Mouse (Mus musculus): ENCODE results near the gene Rbfox2.

Rbfox2 gene

GRCm38 (mm10) chr15:77134483-77134882 lies 172.3 kb downstream of the Rbfox2 start:
- no peak for DNase-seq

DNA sequence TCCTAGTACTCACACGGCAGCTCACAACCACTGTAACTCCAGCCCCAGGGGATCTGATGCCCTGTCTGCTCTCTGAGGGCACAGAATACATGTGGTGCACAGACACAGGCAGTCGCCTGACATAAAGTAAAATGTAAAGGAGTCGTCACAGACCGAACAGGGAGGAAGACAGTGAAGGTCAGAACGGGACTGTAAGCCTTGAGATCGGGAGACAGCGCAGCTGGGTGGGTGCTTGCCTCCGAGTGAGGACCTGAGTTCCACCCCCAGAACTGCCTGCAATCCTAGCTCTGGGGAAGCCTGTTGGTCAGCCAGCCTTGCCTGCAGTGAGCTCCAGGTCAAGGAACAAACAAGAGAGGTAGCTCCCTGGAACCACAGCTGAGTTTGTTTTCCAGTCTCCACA lies 177.7 kb downstream of the Rbfox2 start:
- DNase-seq = no peak

DNA sequence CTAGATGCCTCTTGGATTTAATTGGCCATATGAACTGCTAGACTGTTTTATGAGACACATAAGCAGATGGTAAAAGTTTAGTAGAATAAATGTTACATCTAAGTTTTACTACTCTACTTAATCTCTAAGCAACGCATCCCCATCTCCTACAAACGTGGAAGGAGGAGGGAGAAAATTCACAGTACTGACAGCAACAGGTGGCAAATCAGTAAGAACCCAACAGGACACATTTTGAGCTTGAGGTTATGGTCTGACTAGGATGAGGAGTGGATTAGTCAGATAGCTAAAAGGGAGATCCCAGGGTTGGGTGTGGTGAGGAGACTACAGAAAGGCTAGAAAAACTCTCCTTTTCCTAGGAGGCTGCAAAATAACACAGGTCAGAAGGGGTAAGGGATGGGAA lies 179.1 kb downstream of the Rbfox2 start:
- DNase-seq = no peak

DNA sequence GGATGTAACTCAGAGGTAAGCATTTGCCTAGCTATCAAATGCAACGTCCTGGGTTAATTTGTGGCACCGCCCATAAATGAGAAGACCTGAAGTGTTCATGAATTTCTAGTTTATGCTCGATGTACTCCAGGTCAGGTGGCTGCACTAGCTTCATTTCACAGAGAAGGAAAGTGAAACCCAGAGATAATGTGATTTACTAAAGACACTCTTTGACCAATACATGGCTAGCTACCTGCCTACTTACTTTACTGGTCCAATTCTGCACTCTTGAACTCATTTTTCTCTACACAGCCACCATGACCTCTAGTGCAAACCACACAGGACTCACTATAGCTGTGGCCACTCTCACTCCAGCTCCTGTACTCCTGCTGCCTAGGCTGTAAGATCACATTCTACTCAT lies 180.1 kb downstream of the Rbfox2 start:
- DNase-seq = no peak

- no peak for DNase-seq
These were observed 182.3 kb downstream of the Rbfox2 start for GRCm38 (mm10) chr15:77124372-77125117.

DNA sequence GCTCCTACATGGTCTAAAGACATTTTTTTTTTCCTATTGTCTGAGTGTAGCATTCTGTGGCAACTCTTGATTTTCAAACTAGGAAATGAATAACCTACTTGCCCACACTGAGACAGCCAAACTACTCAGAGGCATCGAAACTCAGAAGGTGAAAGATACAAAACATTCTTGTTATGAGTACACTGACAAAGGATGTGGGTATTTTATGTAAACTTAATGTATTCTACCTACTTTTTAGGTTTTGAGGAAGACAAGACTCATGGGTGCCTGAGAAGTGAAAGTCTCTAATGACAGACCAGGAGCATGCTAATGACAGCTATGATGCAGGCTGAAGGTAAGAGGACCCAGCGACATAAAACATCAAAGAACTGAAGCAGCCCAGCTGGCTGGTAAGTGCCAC lies 184.0 kb downstream of the Rbfox2 start:
- DNase-seq = no peak

DNA sequence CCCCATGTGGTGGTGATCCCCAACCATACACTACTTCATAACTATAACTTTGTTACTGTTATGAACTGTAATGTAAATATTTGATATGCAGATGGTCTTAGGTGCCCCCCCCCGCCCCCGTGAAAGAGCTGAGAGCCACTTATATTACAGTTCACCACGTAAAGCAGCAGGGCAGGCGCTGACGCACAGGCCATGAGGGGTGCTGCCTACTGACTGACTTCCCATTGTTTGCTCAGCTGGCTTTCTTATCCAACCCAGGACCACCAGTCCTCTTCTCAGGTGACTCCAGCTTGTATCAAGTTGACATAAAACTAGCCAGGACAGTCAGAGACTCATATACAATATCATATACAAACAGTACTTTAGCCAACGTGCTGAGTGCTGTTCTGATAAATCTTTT lies 184.6 kb downstream of the Rbfox2 start:
- DNase-seq = no peak

DNA sequence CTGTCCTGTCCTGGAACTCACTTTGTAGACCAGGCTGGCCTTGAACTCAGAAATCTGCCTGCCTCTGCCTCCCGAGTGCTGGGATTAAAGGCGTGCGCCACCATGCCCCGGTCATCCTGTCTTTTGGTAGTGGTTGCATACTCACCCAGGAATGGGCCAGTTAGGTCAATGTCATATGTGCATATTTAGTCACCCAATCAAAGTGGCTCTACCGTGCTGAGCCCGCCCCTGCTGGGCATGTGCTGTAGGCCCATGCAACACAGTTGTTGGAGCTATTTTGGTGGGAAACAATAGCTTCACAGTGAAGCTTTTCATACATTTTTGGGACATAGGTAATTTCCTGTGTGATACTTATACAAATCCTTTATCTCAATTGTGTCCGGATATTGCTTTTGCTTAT lies 187.1 kb downstream of the Rbfox2 start:
- DNase-seq = no peak

DNA sequence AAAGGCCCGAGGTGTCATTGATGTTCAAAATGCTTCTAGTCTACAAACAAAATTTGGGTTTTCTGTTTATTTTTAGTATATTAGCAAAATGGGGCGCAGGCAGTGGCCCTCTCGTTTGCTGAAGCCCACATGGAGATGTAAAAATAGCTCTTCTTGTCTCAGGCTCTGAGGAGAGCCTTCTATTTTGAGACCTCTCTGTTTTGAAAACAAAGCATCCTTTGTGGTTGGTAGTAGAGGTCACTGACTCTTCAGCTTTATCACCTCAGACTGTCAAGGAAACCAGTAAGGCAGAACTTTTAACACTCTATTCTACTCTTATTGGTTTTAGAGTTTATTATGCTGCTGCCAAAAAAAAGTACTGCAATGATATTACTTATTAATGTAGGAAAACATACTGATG lies 189.6 kb downstream of the Rbfox2 start:
- no peak for DNase-seq

- DNase-seq = peak; percentile 27
These were observed 190.6 kb downstream of the Rbfox2 start for GRCm38 (mm10) chr15:77116139-77116722.

DNA sequence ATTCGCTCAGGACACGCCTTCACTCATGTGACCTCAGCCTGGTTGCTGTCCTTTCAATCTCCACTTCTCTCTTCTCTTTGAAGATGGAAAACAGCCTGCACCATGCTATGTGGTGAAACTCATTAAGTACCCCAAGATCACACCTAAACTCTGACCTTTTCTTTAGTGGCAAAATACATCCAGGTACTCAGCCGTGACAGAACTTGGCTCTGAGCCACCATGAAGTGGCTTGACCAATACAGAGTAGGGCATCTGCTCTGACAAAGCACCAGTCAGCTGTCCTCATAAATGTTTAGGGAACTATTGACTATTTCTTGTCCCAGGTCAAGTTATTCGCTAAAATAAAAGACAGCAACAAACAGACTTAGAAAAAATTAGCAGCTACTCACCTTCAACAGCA lies 191.3 kb downstream of the Rbfox2 start:
- no peak for DNase-seq

DNA sequence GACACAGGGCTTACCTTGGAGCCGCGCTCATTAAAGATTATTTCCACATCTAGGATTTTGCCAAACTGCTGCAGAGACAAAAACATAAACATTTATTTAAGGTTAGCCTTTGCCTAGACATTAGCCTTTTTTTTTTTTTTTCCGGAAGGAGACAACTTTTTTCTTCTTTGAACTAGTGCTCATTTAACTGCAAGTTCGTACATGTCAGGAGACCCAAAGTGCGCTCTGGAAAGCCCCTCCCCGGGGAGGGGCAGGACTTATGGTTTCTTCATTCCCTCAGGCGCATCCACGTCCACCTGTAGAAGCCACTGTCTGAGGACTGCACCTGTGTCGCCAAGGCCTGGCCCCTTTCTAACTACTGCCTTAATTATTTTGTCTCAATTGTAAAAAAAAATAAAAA lies 193.2 kb downstream of the Rbfox2 start:
- DNase-seq = no peak

- no peak for DNase-seq
These were observed 194.4 kb downstream of the Rbfox2 start for GRCm38 (mm10) chr15:77112378-77112777.

DNA sequence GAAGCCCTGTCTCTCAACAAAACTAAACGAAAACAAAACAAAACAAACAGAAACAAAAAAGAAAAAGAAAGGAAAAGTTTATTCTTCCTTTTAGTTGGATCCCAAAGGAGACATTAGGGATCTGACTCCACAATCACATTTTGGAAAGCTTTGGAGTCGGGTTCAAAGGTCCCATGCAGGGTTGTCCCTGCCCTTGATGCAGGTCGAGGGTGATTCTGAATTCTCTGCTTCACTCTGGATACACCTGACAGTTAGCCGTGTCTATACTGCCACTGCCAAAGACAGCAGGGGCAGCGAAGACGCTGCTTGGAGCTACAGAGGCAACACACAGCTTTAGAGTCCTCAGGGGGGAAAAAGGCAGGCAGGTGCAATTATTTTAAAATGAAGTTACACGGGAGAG lies 194.9 kb downstream of the Rbfox2 start:
- DNase-seq = no peak

DNA sequence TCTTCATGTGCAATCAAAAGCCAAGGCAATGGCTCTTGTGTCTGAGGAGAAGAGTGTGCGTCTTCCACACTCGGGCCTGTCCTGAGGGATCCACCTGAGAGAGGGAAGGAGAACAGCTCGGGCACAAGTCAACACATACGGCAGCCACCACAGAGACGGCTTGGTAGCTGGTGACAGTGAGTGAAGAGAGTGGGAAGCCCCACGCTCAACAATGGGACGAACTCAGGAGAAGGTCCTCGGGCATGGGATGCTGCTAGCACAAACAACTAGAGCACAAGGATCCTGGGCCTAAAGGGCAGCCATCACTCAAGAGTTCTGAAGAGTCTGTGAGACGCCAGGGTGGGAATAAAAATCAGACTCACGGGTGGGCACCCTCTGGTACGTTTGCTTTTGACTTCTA lies 196.4 kb downstream of the Rbfox2 start:
- DNase-seq = no peak

- DNase-seq = no peak
These were observed 199.5 kb downstream of the Rbfox2 start for GRCm38 (mm10) chr15:77107169-77107908.

DNA sequence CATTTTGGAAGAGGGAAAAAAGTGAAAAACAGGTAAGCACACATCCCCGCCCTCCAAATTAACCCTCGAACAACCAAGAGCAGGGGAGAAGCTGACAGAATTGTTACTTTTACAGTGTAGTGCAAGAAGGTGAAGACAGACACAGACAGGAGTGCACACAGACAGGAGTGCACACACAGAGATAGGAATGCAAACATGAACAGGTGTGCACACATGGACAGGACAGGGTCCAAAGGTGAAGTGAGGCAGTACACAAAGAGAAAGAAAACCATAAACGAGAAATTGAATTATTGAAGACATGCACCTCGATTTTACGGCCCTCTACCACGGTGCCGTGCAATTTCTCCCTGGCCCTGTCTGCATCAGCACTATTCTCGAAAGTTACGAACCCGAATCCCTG lies 201.5 kb downstream of the Rbfox2 start:
- DNase-seq = no peak

- DNase-seq = no peak
These were observed 202.2 kb downstream of the Rbfox2 start for GRCm38 (mm10) chr15:77104349-77105158.

DNA sequence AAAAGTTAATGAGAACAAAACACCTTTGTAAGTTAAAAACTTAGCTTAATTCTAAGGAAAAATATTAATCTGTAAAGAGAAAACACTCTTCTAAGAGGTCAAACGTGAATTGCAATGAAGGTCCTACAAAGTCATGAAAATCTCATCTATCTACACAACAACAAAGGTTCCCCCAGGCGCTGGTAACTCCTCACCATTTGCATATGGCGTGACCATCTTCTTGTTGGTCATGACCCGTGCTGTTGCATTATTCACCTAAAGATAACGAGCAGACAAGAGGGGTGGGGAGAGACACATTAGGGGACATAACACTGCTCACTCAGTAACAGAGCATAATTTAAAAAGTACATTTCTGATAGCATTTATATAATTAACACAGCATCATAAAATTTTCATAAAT lies 204.1 kb downstream of the Rbfox2 start:
- DNase-seq = no peak

DNA sequence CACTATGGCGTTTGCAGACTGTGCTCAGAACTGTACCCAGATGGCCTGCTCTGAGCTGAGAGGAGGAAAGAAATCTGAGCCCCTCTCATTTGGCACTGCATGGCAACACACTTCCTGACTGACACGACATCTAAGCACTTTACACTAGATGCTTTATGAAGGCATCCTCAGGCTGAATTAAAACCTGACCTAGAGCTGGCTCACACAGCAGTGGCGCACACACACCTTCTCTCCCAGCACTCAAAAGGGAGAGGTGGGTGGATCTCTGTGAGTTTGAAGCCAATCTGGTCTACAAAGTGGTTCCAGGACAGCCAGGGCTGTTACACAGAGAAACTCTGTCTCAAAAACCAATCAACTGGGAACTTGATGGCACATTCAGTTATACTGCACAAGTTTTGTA lies 207.0 kb downstream of the Rbfox2 start:
- DNase-seq = no peak

DNA sequence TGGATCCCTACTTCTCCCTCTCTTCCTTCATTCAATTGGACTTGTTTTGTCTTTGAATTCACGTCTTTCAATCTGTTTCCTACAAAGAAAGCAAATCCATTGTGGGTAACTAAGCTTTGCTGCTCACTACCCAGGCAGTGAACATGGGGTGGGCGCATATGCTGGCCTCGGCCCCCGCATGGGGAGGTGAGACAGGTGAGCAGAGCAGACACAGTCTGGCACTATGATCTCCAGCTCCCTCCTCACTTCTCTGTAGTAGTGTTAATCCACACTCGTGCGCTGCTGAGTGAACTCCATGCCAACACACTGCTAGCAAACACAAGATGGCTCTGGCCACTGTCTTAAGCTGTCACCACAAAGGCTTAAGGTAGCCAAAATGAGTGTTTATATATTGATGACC lies 209.4 kb downstream of the Rbfox2 start:
- DNase-seq = no peak

DNA sequence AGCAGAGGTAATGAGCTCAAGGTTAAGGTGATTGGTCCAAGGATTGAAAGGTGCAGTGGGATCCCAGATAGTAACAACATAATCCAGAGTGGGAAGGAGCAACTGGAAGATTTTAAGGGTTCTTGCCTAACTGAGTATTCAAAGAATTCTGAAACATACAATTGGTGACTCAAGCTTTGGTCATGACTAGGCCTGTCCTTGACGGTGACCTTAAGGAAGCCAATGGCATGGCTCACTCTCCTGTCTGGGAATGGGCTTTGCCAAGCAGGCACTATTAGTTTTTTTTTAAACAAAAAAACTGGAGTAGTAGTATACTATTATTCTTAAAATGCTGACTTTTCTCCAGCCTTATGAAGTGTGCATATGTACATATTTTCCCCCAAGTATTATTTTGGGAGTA lies 211.6 kb downstream of the Rbfox2 start:
- no peak for DNase-seq

- no peak for DNase-seq
These were observed 212.4 kb downstream of the Rbfox2 start for GRCm38 (mm10) chr15:77094431-77094830.

Measured in right cerebral cortex, postnatal 25 days (tissue).